Mouse (Mus musculus) left cerebral cortex, postnatal 14 days (tissue): ENCODE measurements around the gene Elovl6. TPM values are rescaled to one million over a fixed set of nuclear protein-coding genes. Genes with fewer than 3 reads are reported as not detected.

Experiments used
- DNase-seq, 2 experiments: peaks; one replicate each; pipeline ENCODE4 v3.0.0; 2021 to 2022; ENCODE audit warnings: low spot score in 2 of 2, mixed read lengths in 1 of 2
- intact Hi-C: fragments of 180-260 bp; cut with DNase I; formaldehyde crosslinking; loops from one replicate; pipeline ENCODE4 v1.15.1; 2025
- total RNA-seq, 2 experiments: library from RNA; stranded (reverse); gene quantifications; 2 replicates each; pipeline ENCODE4 v1.2.3; 2021

Gene Elovl6
- total RNA-seq, 2 experiments from 2014 or later, result 40.4 to 45.3 TPM

GRCm38 (mm10) chr3:129627281-129627680 is 95.1 kb downstream of the Elovl6 start:
- DNase-seq, result no peak
- intact Hi-C loops, result no loop called here

GRCm38 (mm10) chr3:129631018-129631417 is 98.9 kb downstream of the Elovl6 start:
- no peak for DNase-seq
- intact Hi-C loops, result no loop called here

- no peak for DNase-seq
- intact Hi-C loops, result no loop called here
Observed at GRCm38 (mm10) chr3:129631857-129632256, 99.7 kb downstream of the Elovl6 start.

- DNase-seq, result no peak
- intact Hi-C loops, result no loop called here
Observed at GRCm38 (mm10) chr3:129633518-129633917, 101.4 kb downstream of the Elovl6 start.

GRCm38 (mm10) chr3:129634260-129634901 is 102.2 kb downstream of the Elovl6 start:
- intact Hi-C loops, result loop anchor here (2.0 kb wide), 1 partner anchor 102 kb away; the partner anchor contains the start of gene Elovl6
- DNase-seq, result peak; percentile 53 to 60

GRCm38 (mm10) chr3:129637446-129637845 is 105.3 kb downstream of the Elovl6 start:
- intact Hi-C loops, result loop anchor here (5.0 kb wide), 1 partner anchor 45 kb away; no protein-coding TSS in a partner anchor
- no peak for DNase-seq

GRCm38 (mm10) chr3:129639701-129640100 is 107.5 kb downstream of the Elovl6 start:
- DNase-seq, result no peak

GRCm38 (mm10) chr3:129640211-129641000 is 108.3 kb downstream of the Elovl6 start:
- DNase-seq, result peak; percentile 37 to 55
- intact Hi-C loops, result loop anchor here (5.0 kb wide), 1 partner anchor 42 kb away; no protein-coding TSS in a partner anchor

More at GRCm38 (mm10) chr3:129639701-129640100, 107.5 kb downstream of the Elovl6 start:
- intact Hi-C loops, result loop anchor here (5.0 kb wide), 2 partner anchors 43 to 47 kb away; no protein-coding TSS in a partner anchor

- intact Hi-C loops, result loop anchor here (5.0 kb wide), 1 partner anchor 41 kb away; no protein-coding TSS in a partner anchor
- DNase-seq, result peak; percentile 40 to 43
Observed at GRCm38 (mm10) chr3:129641621-129642020, 109.5 kb downstream of the Elovl6 start.

GRCm38 (mm10) chr3:129645409-129645808 is 113.3 kb downstream of the Elovl6 start:
- intact Hi-C loops, result no loop called here
- no peak for DNase-seq

- intact Hi-C loops, result no loop called here
- DNase-seq, result no peak
Observed at GRCm38 (mm10) chr3:129646781-129647180, 114.6 kb downstream of the Elovl6 start.

GRCm38 (mm10) chr3:129647312-129647711 is 115.2 kb downstream of the Elovl6 start:
- no peak for DNase-seq
- intact Hi-C loops, result no loop called here

- DNase-seq, result no peak
Observed at GRCm38 (mm10) chr3:129648598-129648997, 116.4 kb downstream of the Elovl6 start.

GRCm38 (mm10) chr3:129649586-129650292 is 117.6 kb downstream of the Elovl6 start:
- peak in 1 of 2 experiments; percentile 25 for DNase-seq
- intact Hi-C loops, result no loop called here

More at GRCm38 (mm10) chr3:129648598-129648997, 116.4 kb downstream of the Elovl6 start:
- intact Hi-C loops, result no loop called here

- DNase-seq, result no peak
- intact Hi-C loops, result no loop called here
Observed at GRCm38 (mm10) chr3:129650293-129650612, 118.1 kb downstream of the Elovl6 start.

GRCm38 (mm10) chr3:129650931-129651330 is 118.8 kb downstream of the Elovl6 start:
- no peak for DNase-seq
- intact Hi-C loops, result no loop called here

GRCm38 (mm10) chr3:129651765-129652164 is 119.6 kb downstream of the Elovl6 start:
- intact Hi-C loops, result no loop called here
- no peak for DNase-seq

- intact Hi-C loops, result no loop called here
- no peak for DNase-seq
Observed at GRCm38 (mm10) chr3:129652476-129652875, 120.3 kb downstream of the Elovl6 start.

- intact Hi-C loops, result no loop called here
- DNase-seq, result no peak
Observed at GRCm38 (mm10) chr3:129656540-129656939, 124.4 kb downstream of the Elovl6 start.

GRCm38 (mm10) chr3:129657222-129657621 is 125.1 kb downstream of the Elovl6 start:
- intact Hi-C loops, result no loop called here
- DNase-seq, result no peak
